Mouse (Mus musculus): ENCODE results near the gene Gm29427. TPM values are rescaled to one million over a fixed set of nuclear protein-coding genes. Genes with fewer than 3 reads are reported as not detected.

Gm29427 gene
- polyA plus RNA-seq, 1 experiment from 2014 or later: 0.04 TPM

DNA sequence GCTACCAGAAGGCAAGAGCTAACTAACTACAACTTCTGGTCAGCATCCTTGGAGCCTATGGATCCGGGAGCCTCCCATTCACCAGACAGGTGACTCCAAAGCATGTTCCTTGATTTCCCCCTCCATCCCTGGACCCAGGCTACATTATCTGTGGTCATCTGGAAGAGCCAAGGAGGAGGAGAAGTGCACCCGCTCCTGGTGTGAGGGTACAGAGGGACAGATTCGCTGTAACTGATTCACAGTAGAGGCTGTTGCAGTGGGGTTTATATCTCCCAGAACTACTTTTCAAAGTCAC lies 566 bp upstream of the Gm29427 start:
- CTCF ChIA-PET: interaction anchor here (0.7 to 1.7 kb wide), 4 partner anchors 10 to 69 kb away, joined by 3 to 6 read pairs (median 4); no protein-coding TSS in a partner anchor
- H3K27me3 ChIP-seq: no peaks in the 10 kb centered on the region
- TF ChIP-seq CTCF (IDR thresholded peaks at IDR 0.05): no peak
- DNase-seq (ENCODE audit: low read depth, low spot score) (no peak), ATAC-seq (no peak)
- POLR2A ChIA-PET: interaction anchor here (0.6 to 1.3 kb wide), 3 partner anchors 10 to 23 kb away, joined by 3 to 5 read pairs (median 4); no protein-coding TSS in a partner anchor
- in situ Hi-C loops (cut with MboI; ENCODE audit: low pct_unique_long_range_greater_than_20kb): no loop called here

DNA sequence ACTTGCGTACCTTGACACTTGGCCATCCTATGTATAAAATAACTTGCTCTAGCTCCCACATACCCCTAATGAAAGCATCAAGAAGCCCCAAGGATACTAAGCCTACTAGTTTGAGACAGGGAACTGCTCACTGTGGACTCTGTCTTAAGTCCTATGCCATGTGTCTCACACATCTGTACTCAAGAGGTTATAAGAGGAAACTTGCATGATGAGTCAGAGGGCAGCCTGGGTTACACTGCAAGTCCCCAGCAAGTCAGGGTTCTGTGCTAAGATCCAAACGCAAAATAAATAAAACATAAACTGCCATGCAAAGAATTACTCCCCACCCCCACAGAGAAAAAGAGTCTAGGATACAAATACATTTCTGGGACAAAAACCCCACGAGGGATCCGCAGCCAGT lies 1.6 kb downstream of the Gm29427 start:
- ChIA-PET CTCF (no interaction called here), POLR2A (no interaction called here)
- in situ Hi-C loops (cut with MboI; ENCODE audit: low pct_unique_long_range_greater_than_20kb): no loop called here
- DNase-seq (ENCODE audit: low read depth, low spot score) (no peak), ATAC-seq (no peak)
- TF ChIP-seq CTCF (IDR thresholded peaks at IDR 0.05): no peak
- H3K27me3 ChIP-seq: no peaks in the 10 kb centered on the region

DNA sequence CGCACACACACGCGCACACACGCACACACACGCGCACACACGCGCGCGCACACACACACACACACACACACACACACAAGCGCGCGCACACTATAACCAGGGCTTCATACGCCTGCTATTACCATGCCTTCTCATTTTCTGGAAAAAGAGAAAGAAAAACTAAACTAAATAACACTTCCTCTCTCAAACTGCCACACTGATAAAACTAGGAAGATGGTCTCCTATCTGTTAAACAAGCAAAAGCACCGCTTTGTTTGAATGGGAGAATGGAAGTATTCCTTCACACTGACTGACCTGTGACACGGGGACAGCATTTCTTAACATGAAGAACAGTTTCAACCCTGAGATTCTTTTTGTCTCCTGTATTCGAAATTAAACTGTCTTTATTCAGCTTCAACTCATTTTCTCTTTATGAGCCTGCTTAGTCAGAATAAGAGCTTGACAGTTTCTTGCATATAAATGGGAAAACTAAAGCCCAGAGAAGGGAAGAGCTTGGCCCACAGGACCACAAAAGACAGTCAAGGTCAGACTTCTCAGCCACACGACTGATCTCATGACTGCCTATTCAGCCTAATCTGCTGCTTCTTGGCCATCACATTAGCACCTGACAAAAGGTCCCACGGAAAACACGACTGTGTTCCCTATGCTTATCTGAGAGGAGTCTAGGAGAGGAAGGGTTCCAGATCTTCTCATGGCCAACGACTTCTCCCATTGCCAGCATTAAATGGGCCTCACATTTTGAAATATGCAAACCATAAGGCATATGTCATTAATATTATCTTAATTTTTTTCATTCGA lies 5.1 kb downstream of the Gm29427 start:
- ChIA-PET CTCF (interaction anchor here (1.0 to 1.5 kb wide), 2 partner anchors 64 to 73 kb away, joined by 3 to 7 read pairs; no protein-coding TSS in a partner anchor), POLR2A (no interaction called here)
- no peaks in the 10 kb centered on the region for H3K27me3 ChIP-seq
- no peak for TF ChIP-seq CTCF (IDR thresholded peaks at IDR 0.05)
- ATAC-seq (no peak), DNase-seq (ENCODE audit: low read depth, low spot score) (no peak)
- in situ Hi-C loops (cut with MboI; ENCODE audit: low pct_unique_long_range_greater_than_20kb): no loop called here

DNA sequence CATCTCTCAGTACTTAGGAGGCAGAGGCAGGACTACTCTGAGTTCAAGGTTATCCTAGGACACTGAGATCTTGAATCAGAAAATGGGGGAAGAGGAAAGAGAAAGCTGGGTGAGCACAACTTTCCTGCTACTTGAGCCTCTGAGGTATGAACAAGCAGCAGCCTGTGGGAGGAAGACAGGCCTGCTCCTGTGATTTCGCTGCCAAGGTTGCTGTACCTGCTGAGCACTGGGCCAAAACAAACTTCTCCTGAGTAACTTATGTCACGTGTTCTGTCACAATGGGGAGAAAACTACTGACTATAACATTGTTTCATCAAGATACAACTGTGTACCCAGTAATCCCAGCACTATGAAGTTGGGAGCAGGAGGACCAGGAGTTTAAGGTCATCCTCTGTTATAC lies 12.0 kb downstream of the Gm29427 start:
- ChIA-PET POLR2A (no interaction called here), CTCF (no interaction called here)
- no peak for TF ChIP-seq CTCF (IDR thresholded peaks at IDR 0.05)
- in situ Hi-C loops (cut with MboI; ENCODE audit: low pct_unique_long_range_greater_than_20kb): loop anchor here (5.0 kb wide), 1 partner anchor 79 kb away; no protein-coding TSS in a partner anchor
- no peaks in the 10 kb centered on the region for H3K27me3 ChIP-seq
- DNase-seq (ENCODE audit: low read depth, low spot score): no peak
- ATAC-seq: no peak

DNA sequence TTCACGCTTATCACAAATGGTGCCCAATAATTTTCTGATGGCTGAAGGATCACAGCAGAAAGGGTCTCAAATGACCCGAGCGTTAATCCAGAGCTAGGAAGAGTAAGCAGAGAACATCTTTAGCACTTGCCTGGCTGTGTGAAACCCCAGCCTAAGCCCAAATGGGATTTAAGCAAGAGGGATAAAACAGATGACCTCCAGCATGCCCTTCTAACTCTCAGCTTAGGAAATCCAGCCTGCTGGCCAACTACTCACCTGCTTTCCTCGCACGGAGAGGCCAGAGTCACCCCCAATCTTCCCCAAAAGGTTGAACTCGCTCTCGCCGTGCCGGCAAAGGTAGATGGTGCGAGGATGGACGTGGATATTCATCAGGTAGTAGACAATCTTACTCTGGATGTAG lies 13.6 kb downstream of the Gm29427 start:
- ATAC-seq: no peak
- POLR2A ChIA-PET: no interaction called here
- CTCF ChIA-PET: interaction anchor here (1.4 kb wide), 1 partner anchor 14 kb away, joined by 3 read pairs; the partner anchor contains the start of gene Gm29427

DNA sequence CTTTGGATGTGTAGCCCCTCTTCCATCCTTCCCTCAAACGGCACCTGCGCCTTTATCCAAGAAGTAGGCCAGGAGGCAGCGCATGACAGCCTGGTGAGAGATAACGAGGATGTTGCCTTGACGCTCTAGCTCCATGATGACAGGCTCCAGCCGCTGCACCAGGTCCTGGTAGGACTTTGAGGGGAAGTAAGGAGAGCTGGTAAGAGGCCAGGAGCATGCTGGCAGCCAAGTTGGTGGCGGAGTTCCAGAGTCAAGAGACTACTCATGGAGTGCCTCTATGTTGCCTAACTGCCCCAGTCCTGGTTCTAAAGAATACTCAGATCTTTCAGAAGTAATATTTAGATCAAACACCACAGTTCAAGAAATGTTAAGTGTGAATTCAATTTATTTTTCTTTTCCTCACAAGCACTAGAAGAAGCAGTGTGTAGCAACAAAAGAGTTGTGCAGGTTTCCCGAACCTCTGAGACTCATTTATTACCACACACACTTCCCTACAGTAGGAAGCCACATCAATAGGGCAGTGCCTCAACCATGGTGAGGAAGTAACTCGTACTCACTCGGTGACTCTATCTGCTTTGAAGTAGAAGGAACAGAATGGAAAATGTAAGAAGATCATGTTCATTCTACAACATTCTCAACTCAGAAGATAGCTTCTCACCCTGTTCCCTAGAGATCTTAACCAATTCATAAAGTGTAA lies 15.5 kb downstream of the Gm29427 start:
- CTCF ChIA-PET: no interaction called here
- H3K27me3 ChIP-seq: no peaks in the 10 kb centered on the region
- no peak for TF ChIP-seq CTCF (IDR thresholded peaks at IDR 0.05)
- ATAC-seq (no peak), DNase-seq (ENCODE audit: low read depth, low spot score) (no peak)
- POLR2A ChIA-PET: no interaction called here
- in situ Hi-C loops (cut with MboI; ENCODE audit: low pct_unique_long_range_greater_than_20kb): loop anchor here (5.0 kb wide), 1 partner anchor 82 kb away; no protein-coding TSS in a partner anchor

More for the DNA sequence above, 13.6 kb downstream of the Gm29427 start:
- in situ Hi-C loops (cut with MboI; ENCODE audit: low pct_unique_long_range_greater_than_20kb): loop anchor here (5.0 kb wide), 1 partner anchor 80 kb away; no protein-coding TSS in a partner anchor
- TF ChIP-seq CTCF (IDR thresholded peaks at IDR 0.05): no peak
- no peaks in the 10 kb centered on the region for H3K27me3 ChIP-seq
- no peak for DNase-seq (ENCODE audit: low read depth, low spot score)

DNA sequence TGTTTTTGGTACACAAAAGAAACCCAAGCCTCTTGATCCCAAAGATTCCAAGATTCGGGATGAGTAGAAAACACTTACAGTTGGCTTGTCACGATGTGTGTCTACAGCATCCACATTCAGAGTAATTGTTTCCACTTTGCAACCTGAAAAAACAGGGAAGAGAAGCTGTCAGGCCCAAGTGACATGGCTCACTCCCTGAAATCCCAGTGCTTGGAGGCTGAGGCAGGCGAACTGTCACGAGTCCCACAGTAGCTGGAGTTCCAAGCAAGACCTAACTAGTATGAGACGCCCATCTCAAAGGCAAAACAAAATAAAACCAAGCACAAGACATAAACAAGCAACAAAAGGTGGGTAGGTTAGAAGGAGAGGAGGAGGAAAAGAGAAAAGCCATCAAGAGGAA lies 17.0 kb downstream of the Gm29427 start:
- in situ Hi-C loops (cut with MboI; ENCODE audit: low pct_unique_long_range_greater_than_20kb): no loop called here
- POLR2A ChIA-PET: no interaction called here
- DNase-seq (ENCODE audit: low read depth, low spot score) (no peak), ATAC-seq (no peak)
- CTCF ChIA-PET: interaction anchor here (0.8 kb wide), 2 partner anchors 15 to 46 kb away, joined by 3 read pairs; no protein-coding TSS in a partner anchor
- no peak for TF ChIP-seq CTCF (IDR thresholded peaks at IDR 0.05)
- no peaks in the 10 kb centered on the region for H3K27me3 ChIP-seq

DNA sequence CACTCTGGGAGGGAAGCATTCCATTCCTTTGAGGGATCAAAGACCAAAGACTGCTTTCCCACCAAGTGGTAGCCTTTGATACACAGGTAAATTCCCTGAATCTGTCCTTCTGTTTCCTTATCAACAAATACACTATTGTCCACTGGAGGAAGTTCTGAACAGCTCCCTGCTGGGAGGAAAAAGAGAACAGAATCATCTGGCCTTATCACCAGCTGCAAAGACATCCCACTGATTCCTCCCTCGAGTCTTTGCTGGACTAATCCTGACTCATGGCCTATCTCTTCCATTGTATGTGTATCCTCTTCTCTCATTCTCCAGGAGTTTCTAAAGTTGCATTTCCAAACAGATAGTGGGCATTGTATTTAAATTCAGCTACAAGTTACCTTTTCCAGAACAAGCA lies 31.7 kb downstream of the Gm29427 start:
- no peak for ATAC-seq
- DNase-seq (ENCODE audit: low read depth, low spot score): no peak
- ChIA-PET POLR2A (no interaction called here), CTCF (interaction anchor here (1.2 to 1.5 kb wide), 2 partner anchors 10 to 18 kb away, joined by 3 read pairs; no protein-coding TSS in a partner anchor)
- in situ Hi-C loops (cut with MboI; ENCODE audit: low pct_unique_long_range_greater_than_20kb): no loop called here
- no peaks in the 10 kb centered on the region for H3K27me3 ChIP-seq
- TF ChIP-seq CTCF (IDR thresholded peaks at IDR 0.05): no peak

DNA sequence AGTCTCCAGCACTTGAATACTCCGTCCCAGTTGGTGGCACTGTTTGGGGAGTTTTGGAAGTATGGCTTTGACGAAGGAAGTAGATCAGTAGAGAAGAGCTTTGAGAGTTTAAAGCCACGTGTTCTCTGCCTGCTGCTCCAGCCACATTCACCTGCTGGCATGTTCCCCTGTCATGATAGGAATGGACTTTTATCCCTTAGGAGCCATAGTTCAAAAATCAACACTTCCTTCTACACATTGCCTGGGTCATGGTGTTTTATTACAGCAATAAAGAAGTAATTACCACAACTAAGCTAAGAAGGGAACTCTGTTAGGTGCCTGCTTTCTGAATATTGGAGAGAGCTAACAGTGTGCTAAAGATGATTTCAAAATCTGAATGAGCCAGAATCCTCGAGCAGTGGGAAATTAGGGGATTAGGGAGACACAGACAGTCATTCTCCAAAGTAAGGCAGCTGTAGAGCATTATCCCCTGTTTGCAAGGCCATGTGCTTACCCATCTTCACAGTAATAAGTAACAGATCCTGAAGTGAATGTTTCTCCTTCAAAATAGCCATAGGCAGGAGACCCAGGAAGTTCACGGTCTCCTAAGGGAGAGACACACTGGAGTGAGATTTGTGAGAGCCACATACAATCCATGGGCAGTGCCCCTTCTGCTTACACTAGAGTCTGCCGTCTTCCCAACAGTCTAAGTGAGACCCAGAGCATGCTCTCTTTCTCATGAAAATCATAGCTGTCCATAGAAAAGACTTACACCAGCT lies 33.8 kb downstream of the Gm29427 start:
- no peaks in the 10 kb centered on the region for H3K27me3 ChIP-seq
- ATAC-seq: no peak
- DNase-seq (ENCODE audit: low read depth, low spot score): no peak
- ChIA-PET POLR2A (no interaction called here), CTCF (interaction anchor here (0.9 to 2.1 kb wide), 3 partner anchors 8 to 66 kb away, joined by 3 to 6 read pairs (median 3); no protein-coding TSS in a partner anchor)
- no peak for TF ChIP-seq CTCF (IDR thresholded peaks at IDR 0.05)
- in situ Hi-C loops (cut with MboI; ENCODE audit: low pct_unique_long_range_greater_than_20kb): no loop called here

DNA sequence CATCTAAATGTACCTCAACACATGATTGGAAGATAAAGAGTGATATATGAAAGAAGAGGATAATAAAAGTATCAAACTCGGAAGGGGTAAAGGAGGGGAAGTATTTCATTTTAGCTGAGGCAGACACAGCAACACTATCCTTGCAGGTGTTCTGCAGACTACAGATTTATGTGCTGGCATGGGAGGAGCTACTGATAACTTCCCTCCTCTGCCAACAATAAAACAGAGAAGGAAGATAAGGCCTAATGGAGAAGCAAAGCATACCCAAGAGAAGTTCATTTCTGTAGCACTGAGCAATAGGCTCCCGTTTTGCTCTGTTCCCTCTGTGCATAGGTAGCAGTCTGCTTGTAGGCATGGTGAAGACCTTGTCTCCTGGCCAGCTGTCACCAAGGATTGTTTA lies 34.5 kb downstream of the Gm29427 start:
- in situ Hi-C loops (cut with MboI; ENCODE audit: low pct_unique_long_range_greater_than_20kb): no loop called here
- no peak for DNase-seq (ENCODE audit: low read depth, low spot score)

More for the DNA sequence above, 34.5 kb downstream of the Gm29427 start:
- ATAC-seq: no peak
- POLR2A ChIA-PET: no interaction called here
- no peaks in the 10 kb centered on the region for H3K27me3 ChIP-seq
- CTCF ChIA-PET: no interaction called here
- TF ChIP-seq CTCF (IDR thresholded peaks at IDR 0.05): no peak

All from Patski (cell line).